Mouse (Mus musculus) heart, postnatal 25 days (tissue): ENCODE results near the gene Atl3. TPM values are rescaled to one million over a fixed set of nuclear protein-coding genes. Genes with fewer than 3 reads are reported as not detected.

ENCODE experiments used
- total RNA-seq, 2 experiments: library from RNA; stranded (reverse); gene quantifications; 2 replicates each; pipeline ENCODE4 v1.2.3; 2021

Atl3 gene
- total RNA-seq, 2 experiments from 2014 or later = 15.5 to 19.2 TPM

Other genes starting within 250 kb of the Atl3 start
- 1 to 10 TPM; 6.9 to 7.5 TPM for gene Rcor2, start 226.7 kb upstream of the Atl3 start, total RNA-seq
- 10 to 100 TPM; 49.4 to 55.3 TPM for gene Mark2, start 152.2 kb upstream of the Atl3 start, total RNA-seq
- 10 to 100 TPM; 14.1 to 17.5 TPM for gene Spindoc, start 111.0 kb upstream of the Atl3 start, total RNA-seq
- gene 2700081O15Rik, start 76.4 kb upstream of the Atl3 start, total RNA-seq = 10 to 100 TPM; 15.8 to 18.7 TPM
- gene Rtn3, start 10.8 kb upstream of the Atl3 start, total RNA-seq = 10 to 100 TPM; 75.1 to 82.8 TPM
- gene Pla2g16, start 63.4 kb downstream of the Atl3 start, total RNA-seq = 100 to 1,000 TPM; 122 TPM
- gene Lgals12, start 113.2 kb downstream of the Atl3 start, total RNA-seq = under 1 TPM; 0.31 to 0.92 TPM
- under 1 TPM in 1 of 2 experiments, not detected in 1; 0.26 TPM for gene Hrasls5, start 118.5 kb downstream of the Atl3 start, total RNA-seq
- gene Slc22a19, start 217.3 kb downstream of the Atl3 start, total RNA-seq = not detected